In genomic region chr7:139359906-139360305, GRCm38 (mm10) we compare ENCODE assay signal across 12 mouse cellular contexts. TPM values are rescaled to one million over a fixed set of nuclear protein-coding genes. Genes with fewer than 3 reads are reported as not detected.
DNase-seq lines count a peak whose midpoint lies in the region; ATAC-seq and TF ChIP-seq lines count a peak whose summit lies in the region.
"Had no signal": no experiment of that assay in that cellular context is flagged by ENCODE, and none has a peak within 500 bp of the region (broad histone marks: within the 10 kb centered on the region; RNA-seq: fewer than 3 reads in every experiment).

No protein-coding gene starts in this region.

- TF ChIP-seq RAD21 in MEL (IDR thresholded peaks at IDR 0.05; ENCODE audit: low read depth, low read length) = no peak

- H3K4me3 ChIP-seq in heart, embryonic 12.5 days = no peak overlapping the region
- no peak overlapping the region for H3K4me3 ChIP-seq in MEL (ENCODE audit: control insufficient read depth in 1 of 2, insufficient read depth in 1 of 2, low read depth in 2 of 2, low read length in 2 of 2)
- H3K4me3 ChIP-seq in intestine, embryonic 16.5 days (ENCODE audit: low read length) = peak overlapping the region; percentile 39
- H3K4me3 ChIP-seq: liver, embryonic 15.5 days had no signal

- H3K4me1 ChIP-seq in heart, embryonic 12.5 days (replicated peaks) = peaks cover 45% of the 10 kb centered on the region
- peaks cover 3 to 26% of the 10 kb centered on the region in 2 experiments for H3K4me1 ChIP-seq in MEL (ENCODE audit: control insufficient read depth in 1 of 2, insufficient read depth in 2 of 2, low read length in 2 of 2)
- H3K4me1 ChIP-seq in intestine, embryonic 16.5 days (ENCODE audit: control insufficient read depth, insufficient read depth, low read length) = peaks cover 38% of the 10 kb centered on the region

- peak overlapping the region; percentile 8 for H3K27ac ChIP-seq in heart, embryonic 12.5 days (ENCODE audit: poor library complexity, severe bottlenecking)
- H3K27ac ChIP-seq in MEL (ENCODE audit: control insufficient read depth, low read depth, low read length) = peak overlapping the region; percentile 86
- peak overlapping the region; percentile 96 for H3K27ac ChIP-seq in intestine, embryonic 16.5 days (ENCODE audit: low read length)
- H3K27ac ChIP-seq: hindbrain, postnatal 0 days; liver, embryonic 15.5 days had no signal

- DNase-seq in heart, postnatal 4 days = no peak
- DNase-seq in 3T3-L1 (ENCODE audit: low read depth, low spot score) (peak; percentile 74), MEL (ENCODE audit: low read depth, low spot score) (peak; percentile 51)
- DNase-seq: cerebellum, adult 9-11 months; right cerebral cortex, postnatal 25 days; thymus, postnatal 25 days had no signal

- 54% methylated on average over 4 of the region's 4 CpGs for whole genome bisulfite sequencing in heart, embryonic 12.5 days
- WGBS in intestine, embryonic 16.5 days = 55% methylated on average over 4 of the region's 4 CpGs

- H3K36me3 ChIP-seq in heart, embryonic 12.5 days = no peaks in the 10 kb centered on the region
- H3K36me3 ChIP-seq in MEL (ENCODE audit: control insufficient read depth in 1 of 2, insufficient read depth in 2 of 2, low read length in 2 of 2) = peaks cover 0 to 23% of the 10 kb centered on the region in 2 experiments; a peak in 2 of 4 replicates
- no peaks in the 10 kb centered on the region for H3K36me3 ChIP-seq in intestine, embryonic 16.5 days (ENCODE audit: control insufficient read depth, insufficient read depth, low read length)
- H3K36me3 ChIP-seq: liver, embryonic 15.5 days had no signal

- no peak for TF ChIP-seq POLR2A in MEL (IDR thresholded peaks at IDR 0.05; ENCODE audit: control insufficient read depth in 1 of 2, insufficient read depth in 1 of 2, low read depth in 1 of 2, low read length in 2 of 2, poor library complexity in 1 of 2)

- ATAC-seq in heart, embryonic 12.5 days (ENCODE audit: insufficient number of reproducible peaks, low FRiP score) = no peak
- ATAC-seq in intestine, embryonic 16.5 days = peak; percentile 22; the same call in 1 of the 2 replicates
- no peak for ATAC-seq in activated CD4-positive, CD25-positive, alpha-beta regulatory T cell, adult 4 months
- no peak for ATAC-seq in frontal cortex, adult (ENCODE audit: low TSS enrichment)
- ATAC-seq: hindbrain, postnatal 0 days had no signal

- no peak overlapping the region for H3K4me2 ChIP-seq in heart, embryonic 12.5 days
- peak overlapping the region; percentile 42 for H3K4me2 ChIP-seq in intestine, embryonic 16.5 days (ENCODE audit: low read depth, low read length)
- H3K4me2 ChIP-seq: liver, embryonic 15.5 days had no signal

- H3K9ac ChIP-seq in heart, embryonic 12.5 days = no peak overlapping the region
- H3K9ac ChIP-seq in MEL (ENCODE audit: control insufficient read depth, low read depth, low read length, poor library complexity, severe bottlenecking) = no peak overlapping the region
- peak overlapping the region; percentile 48; the same call in 1 of the 2 replicates for H3K9ac ChIP-seq in intestine, embryonic 16.5 days (ENCODE audit: low read depth, low read length)
- H3K9ac ChIP-seq: liver, embryonic 15.5 days had no signal

- no peak for TF ChIP-seq CTCF in MEL (IDR thresholded peaks at IDR 0.05 in 2 of 3, conservative IDR thresholded peaks at IDR 0.05 in 1 of 3; ENCODE audit: control insufficient read depth in 1 of 3, insufficient read depth in 1 of 3, low read depth in 2 of 3, low read length in 3 of 3, poor library complexity in 1 of 3, severe bottlenecking in 1 of 3)

- no peak for TF ChIP-seq EP300 in MEL (IDR thresholded peaks at IDR 0.05; ENCODE audit: low read depth in 1 of 2, low read length in 2 of 2)

- H3K9me3 ChIP-seq in heart, embryonic 12.5 days (replicated peaks) = no peaks in the 10 kb centered on the region
- no peaks in the 10 kb centered on the region for H3K9me3 ChIP-seq in MEL (replicated peaks; ENCODE audit: insufficient read depth, low read length)
- no peaks in the 10 kb centered on the region for H3K9me3 ChIP-seq in intestine, embryonic 16.5 days (ENCODE audit: control insufficient read depth, low read length)
- H3K9me3 ChIP-seq: liver, embryonic 15.5 days had no signal

- no peaks in the 10 kb centered on the region for H3K79me2 ChIP-seq in MEL (ENCODE audit: control insufficient read depth, insufficient read depth, low read length, poor library complexity)

- H3K27me3 ChIP-seq in heart, embryonic 12.5 days (replicated peaks) = no peaks in the 10 kb centered on the region
- no peaks in the 10 kb centered on the region for H3K27me3 ChIP-seq in MEL (ENCODE audit: control insufficient read depth in 1 of 2, insufficient read depth in 2 of 2, low read length in 2 of 2)
- no peaks in the 10 kb centered on the region for H3K27me3 ChIP-seq in intestine, embryonic 16.5 days (replicated peaks; ENCODE audit: control insufficient read depth, insufficient read depth, low read length)
- H3K27me3 ChIP-seq: liver, embryonic 15.5 days had no signal

TF ChIP-seq in MEL, 35 proteins besides CTCF, POLR2A, EP300 and RAD21:
- no peak for TF ChIP-seq ETS1 (IDR thresholded peaks at IDR 0.05; ENCODE audit: low read depth, low read length)
- TF ChIP-seq GATA1 (IDR thresholded peaks at IDR 0.05; ENCODE audit: low read depth, low read length) = peak; percentile 25; the same call in 1 of the 2 replicates
- TF ChIP-seq SIN3A (IDR thresholded peaks at IDR 0.05; ENCODE audit: low read length) = no peak
- no peak for TF ChIP-seq POLR2AphosphoS5 (IDR thresholded peaks at IDR 0.05; ENCODE audit: borderline replicate concordance, low read depth, low read length)
- TF ChIP-seq TBP (IDR thresholded peaks at IDR 0.05; ENCODE audit: low read depth, low read length) = no peak
- no peak for TF ChIP-seq NRF1 (IDR thresholded peaks at IDR 0.05; ENCODE audit: insufficient read depth, low read depth, low read length, poor library complexity, severe bottlenecking)
- TF ChIP-seq CHD1 (IDR thresholded peaks at IDR 0.05; ENCODE audit: low read depth, low read length) = no peak
- TF ChIP-seq CHD2 (IDR thresholded peaks at IDR 0.05; ENCODE audit: low read length) = no peak

RNA-seq across cellular contexts. Expression of gene Inpp5a, which starts 29.0 kb away (rescaled TPM):
- polyA plus RNA-seq in heart, embryonic 12.5 days (2016; fragmentation: Nextera tagmentation; extraction: Ambion mirVana) = 96.3 and 104 TPM in 2 replicates
- 100 to 1,000 TPM; 183 to 186 TPM for total RNA-seq in heart, postnatal 4 days (2021)
- 4.8 and 5.7 TPM in 2 replicates for total RNA-seq in MEL (2012; rRNA removed)
- 10 to 100 TPM in 1 of 2 experiments, not detected in 1; 14.4 TPM for polyA plus RNA-seq in MEL (2012; ENCODE audit: insufficient read depth in 1 of 2, insufficient read length in 2 of 2, low read depth in 1 of 2, low replicate concordance in 2 of 2, missing spikeins in 1 of 2)
- polyA plus RNA-seq in intestine, embryonic 16.5 days (2015; fragmentation: Nextera tagmentation; extraction: Ambion mirVana) = 8.9 and 27.7 TPM in 2 replicates
- 1 to 10 TPM; 4.8 to 6.5 TPM for polyA plus RNA-seq in activated CD4-positive, CD25-positive, alpha-beta regulatory T cell, adult 4 months (2017; shearing (Covaris generic))

Comparison
In these comparisons a context has a peak if more than half of its experiments do, and no peak if none do; other contexts are left out.
1. H3K27ac ChIP-seq: peak in every context shown above with its lines; median percentile 96 in intestine, embryonic 16.5 days; 86 in MEL; 8 in heart, embryonic 12.5 days.